Mouse (Mus musculus) midbrain, postnatal 0 days (tissue): ENCODE results near the gene Ezr. TPM values are rescaled to one million over a fixed set of nuclear protein-coding genes. Genes with fewer than 3 reads are reported as not detected.
"Not testable (repeated sequence)": the region's sequence is repeated elsewhere in the genome, so short reads cannot be mapped to it uniquely, and the experiment has no call there.

Experiments
- ATAC-seq: fragments of 200-750 bp; cut with Nextera tagmentation; 2 replicates; pipeline ENCODE4 v1.8.0; 2017; ENCODE audit warnings: moderate number of reproducible peaks, mild to moderate bottlenecking, moderate TSS enrichment, moderate library complexity; ENCODE audit not compliant: low FRiP score
- DNase-seq: peaks from one replicate; pipeline ENCODE4 v3.0.0-alpha.2; 2015; ENCODE audit warnings: low spot score
- H3K27ac ChIP-seq: fragments of 300-500 bp; sonication (generic); 2 replicates; pipeline ENCODE4 v1.5.1; 2014; ENCODE audit warnings: low read depth, mild to moderate bottlenecking, low read length, mixed read lengths
- H3K27me3 ChIP-seq: fragments of 300-500 bp; sonication (generic); 2 replicates; pipeline ENCODE4 v1.6.1; 2014; ENCODE audit warnings: low read length, control low read depth, mixed read lengths; ENCODE audit not compliant: insufficient read depth
- H3K36me3 ChIP-seq: fragments of 300-500 bp; sonication (generic); 2 replicates; pipeline ENCODE4 v1.6.1; 2014; ENCODE audit warnings: low read length, control low read depth, mixed read lengths; ENCODE audit not compliant: insufficient read depth
- H3K4me1 ChIP-seq: fragments of 300-500 bp; sonication (generic); 2 replicates; pipeline ENCODE4 v1.6.1; 2014; ENCODE audit warnings: mild to moderate bottlenecking, control low read depth, antibody characterized with exemption, low read length, mixed read lengths; ENCODE audit not compliant: insufficient read depth
- H3K4me2 ChIP-seq: fragments of 300-500 bp; sonication (generic); 2 replicates; pipeline ENCODE4 v1.6.1; 2014; ENCODE audit warnings: low read depth, mild to moderate bottlenecking, low read length, mixed read lengths; ENCODE audit not compliant: poor library complexity, severe bottlenecking
- H3K4me3 ChIP-seq: fragments of 300-500 bp; sonication (generic); 2 replicates; pipeline ENCODE4 v1.5.1; 2014; ENCODE audit warnings: low read depth, mild to moderate bottlenecking, low read length, moderate library complexity
- H3K9ac ChIP-seq: fragments of 300-500 bp; sonication (generic); replicated peaks from 2 replicates; pipeline ENCODE4 v1.6.1; 2014; ENCODE audit warnings: mild to moderate bottlenecking, low read length, moderate library complexity, mixed read lengths; ENCODE audit not compliant: poor library complexity, severe bottlenecking
- H3K9me3 ChIP-seq: fragments of 300-500 bp; sonication (generic); 2 replicates; pipeline ENCODE4 v1.6.1; 2016; ENCODE audit warnings: low read length, control low read depth
- CTCF ChIP-seq: IDR thresholded peaks from 2 replicates; pipeline ENCODE4 v1.5.1; 2016; ENCODE audit warnings: antibody characterized with exemption, mild to moderate bottlenecking
- WGBS: fragments of 180-500 bp; shearing (Covaris S2); extraction: QIAGEN DNeasy Blood & Tissue Kit; methylation state at CpG from one replicate; pipeline ENCODE4 v1.1.7; 2014; 5-methylcytosine and 5-hydroxymethylcytosine counted together
- polyA plus RNA-seq: library from polyadenylated mRNA; unstranded; fragments of >200 nt; fragmentation: Nextera tagmentation; extraction: Ambion mirVana; gene quantifications from 2 replicates; pipeline ENCODE4 v1.2.1, GENCODE M21; 2015
- total RNA-seq: library from RNA; depleted of rRNA; stranded (reverse); fragments of >200 nt; gene quantifications from 2 replicates; pipeline ENCODE4 v1.2.3, GENCODE M21; 2014; rRNA removed

The Ezr gene
- total and polyA plus RNA-seq, 2 experiments from 2014 or later: 28.5 to 33.8 TPM

DNA sequence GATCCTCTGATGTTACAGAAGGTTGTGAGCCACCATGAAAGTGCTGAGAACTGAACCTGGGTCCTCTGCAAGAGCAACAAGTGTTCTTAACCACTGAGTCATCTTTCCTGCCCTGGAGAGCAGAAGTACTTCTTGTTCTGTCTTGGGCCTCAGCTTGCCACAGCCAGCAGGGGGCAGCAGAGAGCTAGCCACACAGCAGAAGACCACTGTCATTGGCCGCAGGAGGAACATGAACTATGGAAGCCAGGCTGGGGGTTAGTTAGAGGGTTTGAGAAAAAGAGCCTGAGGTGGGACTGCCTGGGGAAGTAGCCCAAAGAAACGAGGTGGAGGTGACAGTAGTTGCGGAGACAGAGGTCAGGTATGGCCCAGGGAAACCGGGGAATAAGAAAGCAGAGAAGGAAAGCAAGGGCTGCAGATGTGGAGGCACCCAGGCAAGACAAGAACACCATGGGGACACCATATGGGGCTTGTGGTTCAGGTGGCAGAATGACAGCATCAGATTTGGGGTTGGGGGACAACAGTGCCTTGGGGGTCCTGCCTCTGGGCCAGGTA is 85.3 kb downstream of the Ezr start:
- H3K27ac ChIP-seq, H3K36me3 ChIP-seq, H3K4me3 ChIP-seq, H3K27me3 ChIP-seq, H3K4me1 ChIP-seq, H3K9me3 ChIP-seq, H3K9ac ChIP-seq, DNase-seq, H3K4me2 ChIP-seq: not testable (repeated sequence)
- TF ChIP-seq CTCF: peak; percentile 61
- peak; percentile 61; the same call in 1 of the 2 replicates for ATAC-seq
- WGBS: 68% methylated on average over 2 of the region's 4 CpGs

DNA sequence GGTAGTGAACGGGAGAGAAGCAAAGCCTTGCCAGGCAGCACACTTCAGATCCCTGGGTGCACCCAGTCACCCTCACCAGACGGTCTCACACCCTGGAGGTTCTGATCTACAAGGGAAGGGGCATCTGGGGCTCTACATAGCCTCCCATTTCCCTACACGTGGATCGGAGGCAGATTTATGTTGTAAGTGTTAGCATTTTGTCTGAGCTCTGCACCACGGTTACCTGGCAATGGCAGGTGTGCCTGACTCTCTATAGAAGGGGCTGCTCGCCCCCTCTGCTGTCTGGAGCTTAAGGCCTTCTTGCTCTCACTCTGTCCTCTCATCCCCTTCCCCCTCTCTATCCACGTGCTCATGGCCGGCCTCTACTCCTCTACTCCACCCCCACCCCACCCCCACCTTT is 86.1 kb downstream of the Ezr start:
- not testable (repeated sequence) for H3K4me3 ChIP-seq, DNase-seq, H3K9me3 ChIP-seq, H3K9ac ChIP-seq, H3K36me3 ChIP-seq, ATAC-seq, H3K27ac ChIP-seq, H3K4me1 ChIP-seq, H3K4me2 ChIP-seq, H3K27me3 ChIP-seq
- WGBS: 59% methylated on average over 8 of the region's 8 CpGs

DNA sequence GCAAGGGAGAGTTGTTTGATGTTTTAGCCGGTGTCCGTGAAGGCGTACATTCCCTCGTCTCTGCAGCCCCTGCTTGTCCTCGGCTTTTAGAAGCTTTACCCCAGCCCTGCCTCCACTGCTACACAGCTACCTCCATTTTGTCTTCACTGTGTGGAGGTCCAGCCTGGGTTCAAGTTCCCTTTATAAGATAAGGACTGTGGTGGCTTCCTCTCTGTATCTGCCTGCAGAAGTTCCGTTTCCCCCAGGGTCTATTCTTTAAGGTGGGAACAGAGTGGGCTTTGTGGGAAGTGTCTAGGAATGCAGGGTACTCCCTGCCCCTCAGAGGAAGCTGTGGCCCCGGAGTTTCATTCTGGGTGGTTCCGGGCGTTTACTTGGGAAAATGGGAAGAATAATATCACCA is 86.9 kb downstream of the Ezr start:
- not testable (repeated sequence) for H3K27me3 ChIP-seq, H3K9me3 ChIP-seq, H3K36me3 ChIP-seq, DNase-seq, H3K4me2 ChIP-seq, H3K27ac ChIP-seq, H3K9ac ChIP-seq, H3K4me3 ChIP-seq, ATAC-seq, H3K4me1 ChIP-seq
- 74% methylated on average over 9 of the region's 9 CpGs for WGBS

DNA sequence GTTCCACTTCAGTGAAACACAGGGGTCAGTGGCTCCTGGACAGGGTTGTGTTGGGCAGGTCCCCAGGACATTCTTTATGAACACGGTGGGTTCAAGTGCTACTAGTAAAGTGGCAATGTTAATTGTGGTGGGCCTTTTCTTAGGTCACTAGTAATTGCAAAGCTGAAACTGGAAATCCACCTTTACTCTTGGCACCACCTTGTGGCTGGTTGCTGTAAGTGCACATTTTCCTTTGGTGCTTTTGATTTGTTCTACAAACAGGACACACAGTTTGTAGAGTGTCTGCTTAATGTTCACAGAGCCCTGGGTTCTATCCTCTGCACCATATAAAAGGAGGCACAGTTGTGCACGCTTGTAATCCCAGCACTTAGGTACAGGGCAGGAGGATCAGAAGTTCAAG is 91.0 kb downstream of the Ezr start:
- ATAC-seq, H3K4me3 ChIP-seq, H3K9ac ChIP-seq, H3K4me2 ChIP-seq, H3K27me3 ChIP-seq, H3K4me1 ChIP-seq, H3K9me3 ChIP-seq, H3K27ac ChIP-seq, H3K36me3 ChIP-seq: not testable (repeated sequence)
- WGBS: 8% methylated on average over 2 of the region's 2 CpGs
- DNase-seq: peak; percentile 60
- peak; percentile 84 for TF ChIP-seq CTCF

DNA sequence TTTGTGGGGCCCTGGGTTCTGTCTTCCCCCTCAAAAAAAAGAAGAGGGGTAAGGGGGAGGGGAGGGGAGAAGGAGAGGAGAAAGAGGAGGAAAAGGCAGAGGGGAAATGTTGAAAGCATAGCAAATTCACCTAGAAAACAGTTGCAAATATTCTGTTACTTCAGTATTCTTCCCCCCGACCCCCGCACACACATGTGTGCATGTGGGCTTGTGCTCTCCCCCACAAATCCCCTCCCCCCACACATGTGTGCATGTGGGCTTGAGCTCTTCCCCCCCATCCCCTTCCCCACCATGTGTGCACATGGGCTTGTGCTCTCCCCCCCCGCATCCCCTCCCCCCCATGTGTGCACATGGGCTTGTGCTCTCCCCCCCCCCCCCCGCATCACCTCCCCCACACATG is 93.2 kb downstream of the Ezr start:
- DNase-seq, H3K27me3 ChIP-seq, H3K36me3 ChIP-seq, H3K27ac ChIP-seq, H3K4me3 ChIP-seq, H3K9ac ChIP-seq, H3K9me3 ChIP-seq, ATAC-seq, H3K4me2 ChIP-seq, H3K4me1 ChIP-seq: not testable (repeated sequence)
- WGBS: 88% methylated on average over 2 of the region's 4 CpGs

Other genes starting within 250 kb of the Ezr start
- 14.2 and 16.9 TPM in 2 replicates for gene Dynlt1c, start 181.1 kb downstream of the Ezr start, total RNA-seq
- 12.7 and 16.4 TPM in 2 replicates for gene Dynlt1c, start 181.1 kb downstream of the Ezr start, polyA plus RNA-seq
- 139 and 140 TPM in 2 replicates for gene Dynlt1f, start 126.9 kb downstream of the Ezr start, total RNA-seq
- gene Dynlt1f, start 126.9 kb downstream of the Ezr start, polyA plus RNA-seq: 274 and 277 TPM in 2 replicates
- gene Sytl3, start 123.7 kb downstream of the Ezr start, total RNA-seq: 0.33 TPM in 1 of 2 replicates, not detected in the other
- gene Sytl3, start 123.7 kb downstream of the Ezr start, polyA plus RNA-seq: 0.49 and 0.65 TPM in 2 replicates
- 28.3 and 28.9 TPM in 2 replicates for gene Rsph3b, start 165.9 kb upstream of the Ezr start, total RNA-seq
- 59.7 and 64.4 TPM in 2 replicates for gene Rsph3b, start 165.9 kb upstream of the Ezr start, polyA plus RNA-seq
- gene Tagap1, start 178.4 kb upstream of the Ezr start, total RNA-seq: 35.8 and 42.5 TPM in 2 replicates
- 57.0 and 58.5 TPM in 2 replicates for gene Tagap1, start 178.4 kb upstream of the Ezr start, polyA plus RNA-seq
- gene Rnaset2b, start 187.8 kb upstream of the Ezr start, total RNA-seq: 12.6 and 21.9 TPM in 2 replicates
- gene Rnaset2b, start 187.8 kb upstream of the Ezr start, polyA plus RNA-seq: 79.6 and 83.9 TPM in 2 replicates
- 0.42 and 4.6 TPM in 2 replicates for gene Gm49721, start 196.1 kb upstream of the Ezr start, total RNA-seq
- gene Gm49721, start 196.1 kb upstream of the Ezr start, polyA plus RNA-seq: 0.22 and 0.53 TPM in 2 replicates
- gene Gm1604a, start 242.8 kb upstream of the Ezr start, total RNA-seq: not detected in 2 replicates
- 0.43 and 0.56 TPM in 2 replicates for gene Gm1604a, start 242.8 kb upstream of the Ezr start, polyA plus RNA-seq